Mouse (Mus musculus) testis, adult 2 months (tissue): ENCODE measurements around the gene Itih3.

Source experiments
- CTCF ChIP-seq: fragments of 200-500 bp; IDR thresholded peaks from 2 replicates; pipeline ENCODE4 v1.5.1; 2012; ENCODE audit warnings: low read depth, mild to moderate bottlenecking, inconsistent platforms, low read length, moderate library complexity; ENCODE audit not compliant: control insufficient read depth, insufficient read depth, insufficient replicate concordance
- POLR2A ChIP-seq: fragments of 200-500 bp; IDR thresholded peaks from 2 replicates; pipeline ENCODE4 v1.6.1; 2012; ENCODE audit warnings: low read depth, mild to moderate bottlenecking, inconsistent platforms, low read length, moderate library complexity; ENCODE audit not compliant: control insufficient read depth

DNA sequence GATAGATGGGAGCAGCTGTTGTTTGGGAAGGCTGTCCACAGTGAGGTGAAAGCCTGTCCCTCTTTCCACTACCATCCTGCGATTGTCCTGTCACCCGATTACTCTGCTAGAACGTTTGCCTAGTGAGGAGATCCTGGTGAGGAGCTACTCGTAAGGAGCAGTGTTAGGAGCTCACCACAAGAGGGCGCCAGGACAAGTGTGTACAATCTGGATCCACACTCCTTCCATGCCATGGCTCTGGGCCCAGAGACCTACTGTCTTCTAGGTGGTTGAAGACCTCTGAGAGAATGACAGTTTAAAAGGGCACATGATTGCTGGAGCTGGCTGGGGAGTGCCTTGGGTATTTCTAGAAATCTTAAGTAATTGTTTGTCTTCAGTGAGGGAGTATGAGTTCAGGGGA, 56.5 kb downstream of the Itih3 start:
- TF ChIP-seq CTCF (peak; percentile 90; the same call in 1 of the 2 replicates), POLR2A (no peak)
